Mouse (Mus musculus) midbrain, embryonic 10.5 days (tissue): ENCODE results near the gene Dip2b. TPM values are rescaled to one million over a fixed set of nuclear protein-coding genes. Genes with fewer than 3 reads are reported as not detected.

ENCODE experiments used
- DNase-seq: peaks from one replicate; pipeline ENCODE4 v3.0.0-alpha.2; 2017; ENCODE audit warnings: low spot score
- H3K27ac ChIP-seq: fragments of 300-500 bp; sonication (generic); replicated peaks from 2 replicates; pipeline ENCODE4 v1.5.1; 2016; ENCODE audit warnings: mild to moderate bottlenecking
- H3K27me3 ChIP-seq: fragments of 300-500 bp; sonication (generic); 2 replicates; pipeline ENCODE4 v1.6.1; 2016; ENCODE audit warnings: low read depth, mild to moderate bottlenecking; ENCODE audit not compliant: poor library complexity, severe bottlenecking
- H3K36me3 ChIP-seq: fragments of 300-500 bp; sonication (generic); 2 replicates; pipeline ENCODE4 v1.6.1; 2016; ENCODE audit warnings: mild to moderate bottlenecking, moderate library complexity
- H3K4me1 ChIP-seq: fragments of 300-500 bp; sonication (generic); 2 replicates; pipeline ENCODE4 v1.6.1; 2016
- H3K4me3 ChIP-seq: fragments of 300-500 bp; sonication (generic); 2 replicates; pipeline ENCODE4 v1.5.1; 2016; ENCODE audit warnings: mild to moderate bottlenecking, moderate library complexity
- H3K9me3 ChIP-seq: fragments of 300-500 bp; sonication (generic); replicated peaks from 2 replicates; pipeline ENCODE4 v1.6.1; 2016; ENCODE audit warnings: mild to moderate bottlenecking
- WGBS: fragments of 180-500 bp; shearing (Covaris S2); methylation state at CpG from one replicate; pipeline ENCODE4 v1.1.7; 2016; 5-methylcytosine and 5-hydroxymethylcytosine counted together
- polyA plus RNA-seq: library from polyadenylated mRNA; unstranded; fragments of >200 nt; fragmentation: Nextera tagmentation; extraction: Ambion mirVana; gene quantifications from 2 replicates; pipeline ENCODE4 v1.2.1, GENCODE M21; 2016

Gene Dip2b
- polyA plus RNA-seq, 1 experiment from 2014 or later, result 16.4 TPM

GRCm38 (mm10) chr15:100100336-100100735 is 61.9 kb downstream of the Dip2b start:
- no peaks in the 10 kb centered on the region for H3K27me3 ChIP-seq
- WGBS, result 69% methylated on average over 7 of the region's 7 CpGs
- H3K4me3 ChIP-seq, result no peak overlapping the region
- no peak for DNase-seq
- peaks cover 21% of the 10 kb centered on the region for H3K4me1 ChIP-seq
- no peaks in the 10 kb centered on the region for H3K9me3 ChIP-seq
- H3K36me3 ChIP-seq, result peaks cover 7% of the 10 kb centered on the region; the same call in 1 of the 2 replicates
- H3K27ac ChIP-seq, result no peak overlapping the region

DNA sequence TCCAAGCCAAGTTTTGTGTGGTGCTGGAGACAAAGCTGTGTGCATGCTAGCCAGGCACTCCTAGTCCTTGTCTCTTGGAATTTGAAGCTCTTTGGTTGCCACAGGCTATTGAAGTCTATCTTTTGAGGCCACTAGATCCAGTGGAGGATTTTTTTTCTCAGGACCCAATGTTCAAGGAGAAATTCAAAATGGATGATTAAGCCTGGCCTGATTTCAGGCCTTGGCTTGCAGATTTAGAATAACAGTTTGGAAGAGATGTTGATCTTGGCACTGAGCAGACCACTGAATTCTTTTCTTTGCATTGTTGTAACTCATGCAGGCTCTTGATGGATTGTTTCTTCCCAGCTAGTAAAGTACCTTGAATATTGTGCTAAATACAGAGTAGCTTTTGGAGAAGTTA is 62.7 kb downstream of the Dip2b start:
- H3K4me1 ChIP-seq, result peaks cover 21% of the 10 kb centered on the region
- DNase-seq, result no peak
- H3K36me3 ChIP-seq, result 0 out of 2 replicates have a peak, but pooled peaks cover 3% of the 10 kb centered on the region
- no peaks in the 10 kb centered on the region for H3K9me3 ChIP-seq
- no peak overlapping the region for H3K27ac ChIP-seq
- no peak overlapping the region for H3K4me3 ChIP-seq
- no peaks in the 10 kb centered on the region for H3K27me3 ChIP-seq

DNA sequence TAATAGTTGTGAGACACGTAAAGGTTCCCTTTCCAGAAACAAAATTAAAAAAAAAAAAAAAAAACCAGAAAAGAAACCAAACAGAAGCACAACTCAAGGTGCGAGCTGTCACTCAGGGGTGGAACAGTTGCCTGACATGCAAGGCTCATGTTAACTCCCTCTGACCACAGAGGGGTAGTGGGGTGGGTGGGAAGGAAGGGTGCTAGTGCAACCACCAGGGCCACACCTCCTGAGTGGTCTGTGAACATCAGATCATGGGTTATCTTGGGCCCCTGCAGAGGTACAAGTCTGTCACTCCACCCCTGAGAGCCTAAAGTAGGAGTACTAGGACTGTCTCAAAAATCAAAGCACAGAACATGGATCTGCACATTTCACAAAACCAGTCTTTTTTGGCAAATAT is 65.7 kb downstream of the Dip2b start:
- Histone ChIP-seq H3K27ac (no peak overlapping the region), H3K27me3 (no peaks in the 10 kb centered on the region), H3K9me3 (no peaks in the 10 kb centered on the region), H3K4me3 (no peak overlapping the region), H3K36me3 (no peaks in the 10 kb centered on the region), H3K4me1 (peaks cover 25% of the 10 kb centered on the region)
- DNase-seq, result no peak
- WGBS, result 90% methylated on average over 2 of the region's 2 CpGs

- DNase-seq, result no peak
- 92% methylated on average over 18 of the region's 18 CpGs for WGBS
- H3K27me3 ChIP-seq, result no peaks in the 10 kb centered on the region; the same call in 1 of the 2 replicates
Measured at GRCm38 (mm10) chr15:100108071-100108782, 69.8 kb downstream of the Dip2b start.

DNA sequence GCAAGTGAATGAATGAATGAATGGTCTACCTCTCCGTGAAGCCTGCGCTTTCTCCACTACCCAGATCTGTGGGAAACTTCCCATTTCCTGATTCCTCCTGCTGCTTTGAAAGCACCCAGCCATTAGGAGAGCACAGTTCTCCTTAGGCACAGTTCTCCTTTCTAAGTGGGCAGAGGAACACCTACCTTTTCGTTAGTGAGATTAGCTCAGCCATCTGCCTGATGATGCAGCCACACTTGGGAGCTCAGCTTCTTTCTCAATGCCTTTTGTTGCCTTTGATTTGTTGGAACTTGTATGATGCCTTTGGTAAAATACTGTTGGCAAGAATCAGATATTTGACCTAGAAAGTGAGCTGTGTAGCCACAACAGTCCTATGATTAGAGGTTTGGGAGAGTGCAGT is 71.5 kb downstream of the Dip2b start:
- Histone ChIP-seq H3K4me1 (peaks cover 34% of the 10 kb centered on the region), H3K27me3 (peaks cover 10% of the 10 kb centered on the region; the same call in 1 of the 2 replicates), H3K36me3 (no peaks in the 10 kb centered on the region), H3K27ac (no peak overlapping the region), H3K4me3 (no peak overlapping the region), H3K9me3 (no peaks in the 10 kb centered on the region)
- WGBS, result 79% methylated on average over 3 of the region's 3 CpGs
- no peak for DNase-seq

More at GRCm38 (mm10) chr15:100108071-100108782, 69.8 kb downstream of the Dip2b start:
- no peak overlapping the region for H3K27ac ChIP-seq
- peaks cover 23% of the 10 kb centered on the region for H3K4me1 ChIP-seq
- no peaks in the 10 kb centered on the region for H3K9me3 ChIP-seq
- no peaks in the 10 kb centered on the region for H3K36me3 ChIP-seq
- H3K4me3 ChIP-seq, result no peak overlapping the region

DNA sequence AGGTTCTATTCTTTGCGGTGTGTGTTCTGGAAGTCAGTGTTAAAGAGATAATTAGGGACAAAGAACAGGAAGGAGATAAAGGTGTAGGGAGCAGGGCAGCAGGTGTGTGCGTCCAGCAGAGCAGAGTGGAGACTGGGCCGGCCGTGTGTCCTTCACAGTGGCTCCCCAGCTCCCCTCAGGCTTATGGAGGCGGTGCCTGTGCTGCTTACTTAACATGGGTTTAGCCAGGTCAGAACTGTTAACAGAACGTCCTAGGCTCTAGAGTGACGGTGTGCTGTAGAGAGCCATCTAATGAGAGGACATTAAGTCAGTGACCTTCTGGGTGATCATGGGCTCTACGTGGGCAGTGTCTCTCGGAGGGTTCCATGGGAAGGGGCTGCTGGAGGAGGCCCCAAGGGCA is 73.4 kb downstream of the Dip2b start:
- Histone ChIP-seq H3K4me3 (no peak overlapping the region), H3K27me3 (peaks cover 10% of the 10 kb centered on the region; the same call in 1 of the 2 replicates), H3K27ac (0 out of 2 replicates have a peak overlapping the region, but pooled peaks have one; percentile 6), H3K9me3 (no peaks in the 10 kb centered on the region), H3K4me1 (peaks cover 34% of the 10 kb centered on the region), H3K36me3 (peaks cover 12% of the 10 kb centered on the region)
- WGBS, result 85% methylated on average over 9 of the region's 9 CpGs
- DNase-seq, result no peak

DNA sequence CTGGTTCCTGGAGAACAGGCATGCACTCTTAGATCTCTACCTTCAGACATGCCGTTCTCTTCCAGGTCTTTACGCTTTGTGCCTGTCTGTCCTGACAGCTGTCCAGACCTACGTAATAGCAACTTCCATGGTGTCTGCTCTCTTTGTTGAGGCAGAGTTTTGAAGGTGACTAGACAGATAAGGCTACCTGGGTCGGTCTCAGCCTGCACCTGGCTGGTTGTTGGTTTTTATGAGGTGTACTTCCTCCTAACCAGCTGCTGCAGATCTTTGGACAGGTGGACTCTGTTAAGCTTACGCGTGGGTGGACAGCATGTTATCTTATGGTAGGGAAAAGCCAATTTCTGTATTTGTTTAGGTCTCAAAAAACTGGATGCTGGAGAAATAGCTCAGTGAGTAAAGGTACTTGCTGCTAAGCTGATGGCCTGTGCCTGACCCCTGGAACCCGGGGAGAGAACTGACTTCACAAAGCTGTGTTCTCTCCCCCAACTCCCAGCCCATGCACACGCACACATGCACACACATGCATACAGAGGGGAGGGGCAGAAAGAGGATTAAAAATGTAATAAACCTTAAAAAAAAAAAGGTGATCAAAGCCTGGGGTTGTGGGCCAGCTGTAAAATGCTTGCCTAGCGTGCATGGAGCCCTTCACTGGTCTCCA is 74.0 kb downstream of the Dip2b start:
- Histone ChIP-seq H3K27ac (peak overlapping the region; percentile 6; the same call in 1 of the 2 replicates), H3K9me3 (no peaks in the 10 kb centered on the region), H3K27me3 (peaks cover 10% of the 10 kb centered on the region; the same call in 1 of the 2 replicates), H3K36me3 (peaks cover 17% of the 10 kb centered on the region), H3K4me3 (no peak overlapping the region), H3K4me1 (peaks cover 34% of the 10 kb centered on the region)
- 89% methylated on average over 9 of the region's 9 CpGs for WGBS
- no peak for DNase-seq

- WGBS, result 58% methylated on average over 10 of the region's 10 CpGs
- H3K9me3 ChIP-seq, result no peaks in the 10 kb centered on the region
- H3K4me1 ChIP-seq, result peaks cover 30% of the 10 kb centered on the region
- peak; percentile 33 for DNase-seq
- no peak overlapping the region for H3K4me3 ChIP-seq
- H3K27me3 ChIP-seq, result peaks cover 10% of the 10 kb centered on the region; the same call in 1 of the 2 replicates
- no peak overlapping the region for H3K27ac ChIP-seq
- H3K36me3 ChIP-seq, result peaks cover 29% of the 10 kb centered on the region
Measured at GRCm38 (mm10) chr15:100113343-100114275, 75.1 kb downstream of the Dip2b start.

GRCm38 (mm10) chr15:100115416-100115815 is 77.0 kb downstream of the Dip2b start:
- Histone ChIP-seq H3K27ac (no peak overlapping the region), H3K9me3 (no peaks in the 10 kb centered on the region), H3K27me3 (peaks cover 10% of the 10 kb centered on the region; the same call in 1 of the 2 replicates), H3K4me1 (peaks cover 30% of the 10 kb centered on the region), H3K36me3 (peaks cover 39% of the 10 kb centered on the region), H3K4me3 (no peak overlapping the region)
- WGBS, result 96% methylated on average over 3 of the region's 3 CpGs
- no peak for DNase-seq

- no peak overlapping the region for H3K4me3 ChIP-seq
- H3K36me3 ChIP-seq, result peaks cover 43% of the 10 kb centered on the region
- peaks cover 31% of the 10 kb centered on the region for H3K4me1 ChIP-seq
- peaks cover 10% of the 10 kb centered on the region; the same call in 1 of the 2 replicates for H3K27me3 ChIP-seq
- DNase-seq, result no peak
- H3K9me3 ChIP-seq, result no peaks in the 10 kb centered on the region
- 93% methylated on average over 13 of the region's 13 CpGs for WGBS
- no peak overlapping the region for H3K27ac ChIP-seq
Measured at GRCm38 (mm10) chr15:100116325-100116724, 77.9 kb downstream of the Dip2b start.

DNA sequence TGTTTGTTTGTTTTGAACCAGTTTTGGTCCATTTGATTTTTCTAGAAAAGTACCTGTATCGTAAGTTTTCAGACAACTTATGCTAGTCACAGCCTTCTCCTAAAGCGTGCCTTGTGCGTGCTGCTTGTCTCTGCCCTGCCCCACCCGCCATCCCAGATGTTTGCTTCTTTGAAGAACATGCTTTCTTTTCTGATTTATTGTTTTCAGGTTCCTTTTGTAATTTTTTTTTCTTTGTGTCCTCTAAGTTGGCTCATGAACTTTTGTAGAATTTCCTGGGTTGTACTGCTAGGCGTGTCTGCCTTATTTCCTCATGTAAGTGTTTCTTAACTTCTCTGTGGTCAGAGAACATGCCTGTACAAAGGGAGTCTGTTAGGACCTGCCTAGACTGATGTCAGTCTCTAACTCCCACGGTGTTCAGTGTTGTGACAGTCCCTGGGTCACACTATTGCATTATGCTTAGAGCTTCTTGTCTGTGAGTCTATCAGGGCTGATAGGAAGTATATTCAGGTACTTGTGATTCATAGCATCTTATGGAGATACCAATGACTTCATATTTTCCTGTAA is 80.8 kb downstream of the Dip2b start:
- Histone ChIP-seq H3K4me3 (no peak overlapping the region), H3K9me3 (no peaks in the 10 kb centered on the region), H3K27me3 (peaks cover 5% of the 10 kb centered on the region; the same call in 1 of the 2 replicates), H3K36me3 (peaks cover 43% of the 10 kb centered on the region), H3K4me1 (peaks cover 12% of the 10 kb centered on the region), H3K27ac (no peak overlapping the region)
- WGBS, result 91% methylated on average over 6 of the region's 6 CpGs
- no peak for DNase-seq

- Histone ChIP-seq H3K27me3 (no peaks in the 10 kb centered on the region), H3K4me3 (no peak overlapping the region), H3K27ac (no peak overlapping the region), H3K9me3 (no peaks in the 10 kb centered on the region), H3K36me3 (peaks cover 37% of the 10 kb centered on the region), H3K4me1 (peaks cover 17% of the 10 kb centered on the region)
- WGBS, result 90% methylated on average over 6 of the region's 6 CpGs
- DNase-seq, result no peak
Measured at GRCm38 (mm10) chr15:100121437-100121836, 83.0 kb downstream of the Dip2b start.
